Mouse (Mus musculus) liver, embryonic 12.5 days (tissue): ENCODE results near the gene Zfr. TPM values are rescaled to one million over a fixed set of nuclear protein-coding genes. Genes with fewer than 3 reads are reported as not detected.

Source experiments
- microRNA counts: library from miRNA; unstranded; fragments of <30 nt; microRNA quantifications from one replicate; lab custom pipeline; 2017
- microRNA-seq: library from miRNA; unstranded; fragments of <30 nt; microRNA quantifications from one replicate; pipeline ENCODE4, GENCODE M21; 2017
- polyA plus RNA-seq: library from polyadenylated mRNA; unstranded; fragments of >200 nt; fragmentation: Nextera tagmentation; extraction: Ambion mirVana; gene quantifications from 2 replicates; pipeline ENCODE4 v1.2.1, GENCODE M21; 2016

Gene Zfr
- polyA plus RNA-seq, 1 experiment from 2014 or later = 56.3 TPM

MicroRNAs encoded within 50 kb of the gene (microRNA counts, 519-probe panel; counts per million panel counts)
- 582 counts per million, percentile 70 among the panel's probes with 10 or more counts for microRNA mmu-miR-1898 (lab: Ali Mortazavi, UCI)

Small RNA genes lying within 50 kb of the gene (microRNA-seq; reads per million reads assigned to microRNA genes)
- not detected for gene Mir1898

Other genes with a start within 250 kb of the Zfr start
- gene Npr3, start 210.5 kb upstream of the Zfr start, polyA plus RNA-seq = 4.0 and 4.4 TPM in 2 replicates
- 464 TPM in 2 replicates for gene Sub1, start 120.8 kb upstream of the Zfr start, polyA plus RNA-seq
- 11.9 and 12.3 TPM in 2 replicates for gene Mtmr12, start 87.2 kb downstream of the Zfr start, polyA plus RNA-seq
- gene Golph3, start 203.6 kb downstream of the Zfr start, polyA plus RNA-seq = 79.8 and 82.7 TPM in 2 replicates
- gene 1810049J17Rik, start 204.1 kb downstream of the Zfr start, polyA plus RNA-seq = 1.2 and 1.9 TPM in 2 replicates